Mouse (Mus musculus) small intestine, adult 2 months (tissue): ENCODE measurements around the gene Syne2. TPM values are rescaled to one million over a fixed set of nuclear protein-coding genes. Genes with fewer than 3 reads are reported as not detected.

Source experiments
- H3K27ac ChIP-seq: fragments of 200-500 bp; 2 replicates; pipeline ENCODE4 v1.5.1; 2012; ENCODE audit warnings: low read depth, low read length, control low read depth, inconsistent platforms; ENCODE audit not compliant: insufficient read depth
- H3K27me3 ChIP-seq: fragments of 200-500 bp; 2 replicates; pipeline ENCODE4 v1.6.1; 2012; ENCODE audit warnings: mild to moderate bottlenecking, moderate library complexity, low read length, inconsistent platforms; ENCODE audit not compliant: control insufficient read depth, insufficient read depth
- H3K36me3 ChIP-seq: fragments of 200-500 bp; 2 replicates; pipeline ENCODE4 v1.6.1; 2012; ENCODE audit warnings: mild to moderate bottlenecking, low read length, control low read depth, inconsistent platforms; ENCODE audit not compliant: control insufficient read depth, insufficient read depth
- H3K4me1 ChIP-seq: fragments of 200-500 bp; 2 replicates; pipeline ENCODE4 v1.6.1; 2012; ENCODE audit warnings: low read length, inconsistent platforms, mixed read lengths; ENCODE audit not compliant: control insufficient read depth, insufficient read depth, insufficient read length
- H3K4me3 ChIP-seq: fragments of 200-500 bp; 2 replicates; pipeline ENCODE4 v1.5.1; 2012; ENCODE audit warnings: low read depth, mild to moderate bottlenecking, control low read depth, inconsistent platforms, low read length, moderate library complexity
- CTCF ChIP-seq: fragments of 200-500 bp; IDR thresholded peaks from 2 replicates; pipeline ENCODE4 v1.5.1; 2012; ENCODE audit warnings: low read depth, mild to moderate bottlenecking, control low read depth, inconsistent platforms, low read length, moderate library complexity, mixed read lengths; ENCODE audit not compliant: insufficient replicate concordance, insufficient read length; ENCODE audit errors: extremely low read depth
- POLR2A ChIP-seq: fragments of 200-500 bp; IDR thresholded peaks from 2 replicates; pipeline ENCODE4 v1.6.1; 2012; ENCODE audit warnings: low read depth, mild to moderate bottlenecking, control low read depth, inconsistent platforms, low read length, moderate library complexity
- WGBS: fragments of 180-500 bp; shearing (Covaris S2); methylation state at CpG from one replicate; pipeline ENCODE4 v1.1.7; 2018; 5-methylcytosine and 5-hydroxymethylcytosine counted together
- polyA plus RNA-seq: library from polyadenylated mRNA; depleted of rRNA; stranded (reverse); fragments of >200 nt; gene quantifications from 2 replicates; pipeline ENCODE4 v1.2.3, GENCODE M21; 2012

Syne2 gene
- polyA plus RNA-seq, 1 experiment, result 39.8 TPM

GRCm38 (mm10) chr12:76016123-76017101 lies 198.5 kb downstream of the Syne2 start:
- Histone ChIP-seq H3K27ac (peak overlapping the region; percentile 69), H3K36me3 (peaks cover 6% of the 10 kb centered on the region; the same call in 1 of the 2 replicates), H3K27me3 (no peaks in the 10 kb centered on the region), H3K4me3 (no peak overlapping the region), H3K4me1 (no peaks in the 10 kb centered on the region; the same call in 1 of the 2 replicates)
- 0 out of 2 replicates have a peak, but pooled peaks have one; percentile 42 for TF ChIP-seq POLR2A
- peak; percentile 91; the same call in 1 of the 2 replicates for TF ChIP-seq CTCF
- WGBS, result 30% methylated on average over 14 of the region's 14 CpGs

GRCm38 (mm10) chr12:76018640-76019039 lies 200.7 kb downstream of the Syne2 start:
- H3K27me3 ChIP-seq, result no peaks in the 10 kb centered on the region
- no peak for TF ChIP-seq CTCF
- TF ChIP-seq POLR2A, result no peak
- no peak overlapping the region for H3K27ac ChIP-seq
- H3K4me3 ChIP-seq, result no peak overlapping the region
- peaks cover 12% of the 10 kb centered on the region for H3K36me3 ChIP-seq
- H3K4me1 ChIP-seq, result no peaks in the 10 kb centered on the region; the same call in 1 of the 2 replicates
- WGBS, result 23% methylated on average over 8 of the region's 8 CpGs

- Histone ChIP-seq H3K27me3 (no peaks in the 10 kb centered on the region), H3K4me1 (no peaks in the 10 kb centered on the region), H3K27ac (no peak overlapping the region), H3K36me3 (peaks cover 43% of the 10 kb centered on the region), H3K4me3 (no peak overlapping the region)
- 89% methylated on average over 8 of the region's 8 CpGs for WGBS
- no peak for TF ChIP-seq POLR2A
- TF ChIP-seq CTCF, result no peak
These were observed 224.4 kb downstream of the Syne2 start for GRCm38 (mm10) chr12:76042301-76042700.

- no peak for TF ChIP-seq CTCF
- TF ChIP-seq POLR2A, result no peak
- WGBS, result 94% methylated on average over 6 of the region's 6 CpGs
- Histone ChIP-seq H3K27me3 (no peaks in the 10 kb centered on the region), H3K4me1 (peaks cover 6% of the 10 kb centered on the region; the same call in 1 of the 2 replicates), H3K4me3 (no peak overlapping the region), H3K27ac (no peak overlapping the region), H3K36me3 (peaks cover 28% of the 10 kb centered on the region)
These were observed 228.6 kb downstream of the Syne2 start for GRCm38 (mm10) chr12:76046561-76046960.

- 67% methylated on average over 3 of the region's 3 CpGs for WGBS
These were observed 230.0 kb downstream of the Syne2 start for GRCm38 (mm10) chr12:76047921-76048320.

GRCm38 (mm10) chr12:76048672-76049071 lies 230.7 kb downstream of the Syne2 start:
- no peak for TF ChIP-seq POLR2A
- TF ChIP-seq CTCF, result no peak
- H3K4me3 ChIP-seq, result no peak overlapping the region
- H3K27ac ChIP-seq, result no peak overlapping the region
- WGBS, result 92% methylated on average over 8 of the region's 8 CpGs
- peaks cover 25% of the 10 kb centered on the region for H3K36me3 ChIP-seq
- H3K27me3 ChIP-seq, result no peaks in the 10 kb centered on the region
- peaks cover 6% of the 10 kb centered on the region; the same call in 1 of the 2 replicates for H3K4me1 ChIP-seq

More at GRCm38 (mm10) chr12:76047921-76048320, 230.0 kb downstream of the Syne2 start:
- H3K4me3 ChIP-seq, result no peak overlapping the region
- peaks cover 6% of the 10 kb centered on the region; the same call in 1 of the 2 replicates for H3K4me1 ChIP-seq
- peaks cover 26% of the 10 kb centered on the region for H3K36me3 ChIP-seq
- H3K27me3 ChIP-seq, result no peaks in the 10 kb centered on the region
- no peak for TF ChIP-seq POLR2A
- H3K27ac ChIP-seq, result no peak overlapping the region

GRCm38 (mm10) chr12:76049343-76049742 lies 231.4 kb downstream of the Syne2 start:
- TF ChIP-seq POLR2A (no peak), CTCF (no peak)
- Histone ChIP-seq H3K27ac (no peak overlapping the region), H3K4me3 (no peak overlapping the region), H3K27me3 (no peaks in the 10 kb centered on the region), H3K4me1 (peaks cover 6% of the 10 kb centered on the region; the same call in 1 of the 2 replicates), H3K36me3 (peaks cover 23% of the 10 kb centered on the region)
- WGBS, result 28% methylated on average over 5 of the region's 5 CpGs
